Comparison of ENCODE assay signal across 8 mouse cellular contexts in genomic region chr1:54925451-54925934, GRCm38 (mm10). TPM values are rescaled to one million over a fixed set of nuclear protein-coding genes. Genes with fewer than 3 reads are reported as not detected.
DNase-seq lines count a peak whose midpoint lies in the region; ATAC-seq and TF ChIP-seq lines count a peak whose summit lies in the region.

No protein-coding gene starts in this region.

- TF ChIP-seq CTCF in cortical plate, adult 2 months (IDR thresholded peaks at IDR 0.05; ENCODE audit: extremely low read depth, insufficient read depth, low read length) = no peak
- no peak for TF ChIP-seq CTCF in spleen, adult 2 months (IDR thresholded peaks at IDR 0.05; ENCODE audit: extremely low read depth, insufficient read depth, insufficient read length, insufficient replicate concordance)

- no peaks in the 10 kb centered on the region for H3K9me3 ChIP-seq in heart, embryonic 14.5 days (ENCODE audit: control insufficient read depth, low read length)
- 0 out of 2 replicates have a peak, but pooled peaks cover 2% of the 10 kb centered on the region for H3K9me3 ChIP-seq in megakaryocyte, embryonic 14.5 days

- ATAC-seq in heart, embryonic 14.5 days (ENCODE audit: insufficient number of reproducible peaks, insufficient read depth, low FRiP score, low read depth) = peak; percentile 4; the same call in 1 of the 2 replicates
- ATAC-seq in inflammation-experienced regulatory T-cells, adult 6 months = no peak

- TF ChIP-seq POLR2A in cortical plate, adult 2 months (IDR thresholded peaks at IDR 0.05; ENCODE audit: extremely low read depth, insufficient read depth, low read length) = no peak
- TF ChIP-seq POLR2A in spleen, adult 2 months (IDR thresholded peaks at IDR 0.05; ENCODE audit: low read depth, low read length) = no peak

- no peaks in the 10 kb centered on the region for H3K27me3 ChIP-seq in heart, embryonic 14.5 days (ENCODE audit: control insufficient read depth, insufficient read depth, low read length)
- H3K27me3 ChIP-seq in megakaryocyte, embryonic 14.5 days (replicated peaks) = peaks cover 21% of the 10 kb centered on the region
- no peaks in the 10 kb centered on the region for H3K27me3 ChIP-seq in spleen, adult 2 months (ENCODE audit: control insufficient read depth, insufficient read depth, low read length)

- H3K4me2 ChIP-seq in heart, embryonic 14.5 days (ENCODE audit: low read length) = peak overlapping the region; percentile 95

- 1% methylated on average over 23 of the region's 30 CpGs for WGBS in heart, embryonic 14.5 days
- WGBS in spleen, adult 2 months = under 1% methylated on average over 28 of the region's 30 CpGs

- H3K27ac ChIP-seq in cortical plate, adult 2 months (ENCODE audit: insufficient read depth, low read length) = peak overlapping the region; percentile 61
- peak overlapping the region in 1 of 2 experiments; percentile 81; a peak in 2 of 4 replicates for H3K27ac ChIP-seq in heart, embryonic 14.5 days (replicated peaks in 1 of 2; ENCODE audit: control insufficient read depth in 1 of 2, insufficient read depth in 1 of 2, low read depth in 2 of 2, low read length in 2 of 2)
- peak overlapping the region; percentile 90 for H3K27ac ChIP-seq in spleen, adult 2 months (ENCODE audit: insufficient read depth, low read length)

- H3K36me3 ChIP-seq in heart, embryonic 14.5 days (ENCODE audit: control insufficient read depth, insufficient read depth, low read length) = no peaks in the 10 kb centered on the region
- no peaks in the 10 kb centered on the region for H3K36me3 ChIP-seq in megakaryocyte, embryonic 14.5 days (replicated peaks; ENCODE audit: low read length)
- no peaks in the 10 kb centered on the region for H3K36me3 ChIP-seq in spleen, adult 2 months (ENCODE audit: control insufficient read depth, insufficient read depth, low read length)

- H3K4me3 ChIP-seq in cortical plate, adult 2 months (ENCODE audit: insufficient read depth, low read length) = peak overlapping the region; percentile 86
- H3K4me3 ChIP-seq in heart, embryonic 14.5 days (ENCODE audit: control insufficient read depth in 1 of 2, insufficient read depth in 1 of 2, low read depth in 1 of 2, low read length in 2 of 2) = peak overlapping the region; percentile 57 to 92
- H3K4me3 ChIP-seq in megakaryocyte, embryonic 14.5 days (replicated peaks) = peak overlapping the region; percentile 98
- peak overlapping the region; percentile 94 for H3K4me3 ChIP-seq in spleen, adult 2 months (ENCODE audit: extremely low read depth, insufficient read depth, insufficient read length)

- H3K9ac ChIP-seq in heart, embryonic 14.5 days (ENCODE audit: low read length) = peak overlapping the region; percentile 89

- peaks cover 2% of the 10 kb centered on the region; the same call in 1 of the 2 replicates for H3K4me1 ChIP-seq in cortical plate, adult 2 months (ENCODE audit: control insufficient read depth, insufficient read depth, low read length)
- peaks cover 9 to 26% of the 10 kb centered on the region in 2 experiments for H3K4me1 ChIP-seq in heart, embryonic 14.5 days (ENCODE audit: control insufficient read depth in 2 of 2, insufficient read depth in 2 of 2, low read length in 2 of 2)
- H3K4me1 ChIP-seq in megakaryocyte, embryonic 14.5 days = peaks cover 46% of the 10 kb centered on the region
- H3K4me1 ChIP-seq in spleen, adult 2 months (ENCODE audit: control insufficient read depth, insufficient read depth, insufficient read length) = peaks cover 19% of the 10 kb centered on the region

- DNase-seq in spleen, adult 18-20 months = peak; percentile 38 to 55
- DNase-seq in spleen, adult 12 weeks (ENCODE audit: low spot score) = no peak
- peak; percentile 20 to 41 for DNase-seq in kidney, postnatal 25 days
- peak in 1 of 2 experiments; percentile 40 for DNase-seq in spleen, adult 2 months (ENCODE audit: low read depth in 1 of 2, low spot score in 2 of 2)

RNA-seq across cellular contexts. Expression of gene Ankrd44, which starts 0.7 kb away (rescaled TPM):
- polyA plus RNA-seq in cortical plate, adult 2 months (2012; rRNA removed) = 16.5 and 18.3 TPM in 2 replicates
- 9.2 and 10.5 TPM in 2 replicates for polyA plus RNA-seq in heart, embryonic 14.5 days (2014; fragmentation: Nextera tagmentation; extraction: Ambion mirVana)
- polyA plus RNA-seq in megakaryocyte, embryonic 14.5 days (2012; ENCODE audit: insufficient read depth, low replicate concordance) = 0.55 TPM in 1 of 2 replicates, not detected in the other
- 43.1 and 46.2 TPM in 2 replicates for polyA plus RNA-seq in spleen, adult 2 months (2012; rRNA removed)
- polyA plus RNA-seq in inflammation-experienced regulatory T-cells, adult 6 months (2017; shearing (Covaris generic)) = 100 to 1,000 TPM; 141 to 193 (median 187) TPM
